Mouse (Mus musculus): ENCODE results near the gene Ly6g6e.

Gene Ly6g6e

DNA sequence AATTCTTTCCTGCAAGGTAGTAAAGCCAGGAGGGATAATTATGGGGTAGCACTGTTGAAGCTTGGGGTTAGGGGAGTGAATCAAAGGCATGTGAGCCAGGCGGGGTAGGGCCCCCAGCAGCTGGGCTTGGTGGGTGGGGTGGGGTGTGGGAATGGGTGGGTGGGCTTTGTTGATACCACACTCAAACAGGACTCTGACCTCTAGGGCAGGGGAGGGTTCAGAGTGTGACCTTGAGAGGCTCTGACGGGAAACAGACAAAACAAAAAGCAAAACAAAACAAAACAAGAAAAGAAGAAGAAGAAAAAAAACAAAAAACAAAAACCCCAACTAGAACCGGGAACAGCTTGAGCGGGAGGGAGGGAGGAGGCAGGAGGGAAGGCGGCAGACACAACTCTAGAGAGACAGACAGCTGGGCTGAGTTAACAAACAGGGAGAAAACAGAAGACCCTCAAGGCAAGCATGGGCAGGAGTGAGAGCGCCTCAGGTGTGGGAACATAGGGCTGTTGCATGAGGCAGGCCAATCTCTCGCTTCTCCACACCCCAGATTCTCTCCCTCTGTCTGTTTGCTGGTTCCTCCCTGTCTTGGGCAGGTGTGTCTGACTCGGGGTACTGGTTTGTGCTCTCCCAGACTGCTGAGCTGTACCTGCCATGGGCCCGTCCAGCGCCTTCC lies at the start of gene Ly6g6e:
Gene Ly6g6e (plus strand): TSS at position 396 of the 670 bp plus-strand sequence.
- in situ Hi-C loops (cut with MboI, MseI): no loop called here

DNA sequence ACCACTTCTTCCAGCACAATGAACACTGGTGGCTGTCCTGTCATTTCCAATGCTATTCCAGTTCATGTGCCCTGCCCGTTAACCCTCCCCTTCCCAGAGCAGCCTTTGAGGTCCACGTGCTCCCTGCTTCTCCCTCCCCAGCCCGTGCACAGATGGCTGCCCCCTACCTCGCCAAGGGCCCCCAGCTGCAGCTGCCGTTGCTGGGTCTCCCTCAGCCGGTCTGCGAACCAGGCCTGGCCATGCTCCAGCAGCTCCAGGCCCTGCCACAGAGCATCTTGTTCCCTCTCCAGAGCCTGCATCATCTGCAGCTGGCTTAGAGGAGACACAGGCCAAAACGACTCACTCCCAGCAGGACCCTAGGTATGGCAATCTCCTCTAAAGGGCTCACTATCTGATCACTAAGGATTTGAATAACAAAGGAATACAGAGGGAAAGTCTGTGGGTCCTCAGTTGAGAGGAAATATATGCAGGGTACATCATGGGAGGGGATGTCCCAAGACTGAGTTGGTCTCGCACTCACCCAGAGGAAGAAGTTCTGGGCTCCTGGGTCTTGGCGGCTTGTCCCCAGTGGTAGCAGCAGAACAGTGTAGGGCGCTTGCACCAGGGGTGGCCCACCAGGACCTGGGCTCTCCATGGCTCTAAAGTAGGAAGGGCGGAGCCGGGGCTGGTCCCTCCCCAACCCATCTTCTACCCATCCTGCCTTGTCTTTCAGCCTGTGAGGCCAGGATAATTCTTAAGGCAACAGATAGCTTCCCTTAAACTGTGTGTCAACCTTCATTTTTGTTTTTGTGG lies 49.2 kb upstream of the Ly6g6e start, which contains the start of gene Sapcd1:
Gene Sapcd1 (minus strand): TSS at position 740 of the 792 bp plus-strand sequence.
- in situ Hi-C loops (cut with MboI, MseI): no loop called here

DNA sequence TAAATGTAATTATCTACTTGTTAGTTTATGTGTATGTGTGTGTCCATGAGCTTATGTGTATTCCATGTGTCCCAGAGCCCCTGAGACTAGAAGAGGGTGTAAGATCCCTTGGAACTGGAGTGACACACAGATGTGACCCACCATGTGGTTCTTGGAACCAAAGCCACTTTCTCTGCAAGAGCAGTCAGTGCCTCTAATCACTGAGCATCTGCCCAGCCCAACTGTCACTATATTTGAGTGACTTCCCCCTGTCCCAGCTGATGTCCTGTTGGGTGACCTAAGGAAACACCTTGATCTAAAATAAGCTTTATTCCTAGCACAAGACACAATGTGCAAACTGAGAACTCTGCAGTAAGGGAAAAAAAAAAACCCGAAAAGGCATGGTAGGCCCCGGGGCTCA lies 48.4 kb upstream of the Ly6g6e start:
- in situ Hi-C loops (cut with MboI, MseI): no loop called here

DNA sequence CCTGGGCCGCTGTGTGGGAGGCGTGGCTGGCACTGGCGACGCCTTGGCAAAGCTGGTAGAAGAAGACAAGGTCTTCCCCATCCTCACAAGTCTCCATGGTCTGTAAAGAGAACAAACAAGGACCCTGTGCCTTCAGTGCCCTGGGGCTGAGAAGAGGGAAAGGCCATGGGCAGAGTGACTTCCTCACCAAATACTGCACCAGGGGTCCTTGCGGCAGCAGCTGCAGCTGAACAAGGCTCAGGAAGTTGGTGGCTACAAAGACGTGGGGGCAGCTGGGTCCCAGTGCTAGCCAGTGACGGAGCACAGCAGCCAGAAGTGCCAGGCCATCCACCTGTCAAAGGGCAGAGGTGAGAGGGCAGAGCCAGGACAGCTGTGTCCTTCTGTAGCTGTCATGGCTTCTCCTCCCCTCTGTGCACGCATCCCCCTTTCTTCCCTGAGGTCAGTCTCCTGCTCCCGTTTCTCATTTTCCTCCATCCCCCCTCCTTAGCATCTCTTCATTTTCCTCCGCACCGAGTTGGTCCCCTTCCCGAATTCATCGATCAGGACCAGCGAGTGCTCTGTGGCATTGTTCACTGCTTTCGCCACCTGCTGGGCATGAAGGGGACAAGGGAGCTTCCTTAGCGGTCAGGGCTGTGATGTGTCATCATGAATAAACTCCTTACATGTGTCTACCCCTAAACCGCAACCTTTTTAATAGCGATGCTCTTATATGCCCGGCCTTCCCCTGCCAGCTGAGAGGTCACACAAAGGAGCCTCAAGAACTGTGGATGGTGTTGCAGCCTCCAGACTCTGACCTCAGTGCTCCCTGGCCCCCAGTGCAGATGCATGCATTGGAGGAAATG lies 46.8 kb upstream of the Ly6g6e start:
- in situ Hi-C loops (cut with MboI, MseI): loop anchor here (5.0 kb wide), 1 partner anchor 72 kb away; no protein-coding TSS in a partner anchor

DNA sequence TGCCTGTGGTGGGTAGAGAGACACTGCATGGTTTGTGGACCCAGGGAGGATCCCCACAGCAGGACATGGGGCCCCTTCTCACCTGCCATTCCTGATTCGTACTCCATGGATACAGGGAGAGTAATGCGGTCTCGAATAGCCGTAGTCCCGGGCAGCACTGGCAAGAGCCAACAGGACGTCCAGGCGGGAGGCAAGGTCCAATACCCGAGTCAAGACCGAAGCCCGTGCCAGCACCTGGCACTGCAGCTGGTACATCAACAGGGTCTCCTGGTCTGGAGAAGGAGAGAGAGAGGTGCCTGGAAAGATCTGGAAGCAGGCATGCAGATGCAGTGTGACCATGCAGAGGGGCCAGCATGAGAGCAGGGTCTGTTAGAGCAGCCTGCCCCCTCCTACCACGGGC lies 45.4 kb upstream of the Ly6g6e start:
- in situ Hi-C loops (cut with MboI, MseI): loop anchor here (5.0 kb wide), 1 partner anchor 71 kb away; no protein-coding TSS in a partner anchor

DNA sequence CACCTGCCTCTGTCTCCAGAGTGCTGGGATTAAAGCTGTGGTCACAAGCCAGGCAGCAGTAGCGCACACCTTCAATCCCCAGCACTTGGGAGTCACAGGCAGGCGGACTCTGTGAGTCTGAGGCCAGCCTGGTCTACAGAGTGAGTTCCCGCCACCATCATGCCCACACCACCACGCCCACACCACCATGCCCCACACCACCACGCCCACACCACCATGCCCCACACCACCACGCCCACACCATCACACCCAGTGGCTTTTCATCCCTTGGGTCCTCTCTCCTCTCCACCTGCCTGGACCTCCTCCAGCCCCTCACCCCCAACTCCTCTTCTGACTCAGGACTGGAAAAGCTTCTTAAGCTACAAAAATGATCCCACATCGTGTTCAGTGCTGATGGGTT lies 44.8 kb upstream of the Ly6g6e start:
- in situ Hi-C loops (cut with MboI, MseI): loop anchor here (5.0 kb wide), 1 partner anchor 70 kb away; no protein-coding TSS in a partner anchor

DNA sequence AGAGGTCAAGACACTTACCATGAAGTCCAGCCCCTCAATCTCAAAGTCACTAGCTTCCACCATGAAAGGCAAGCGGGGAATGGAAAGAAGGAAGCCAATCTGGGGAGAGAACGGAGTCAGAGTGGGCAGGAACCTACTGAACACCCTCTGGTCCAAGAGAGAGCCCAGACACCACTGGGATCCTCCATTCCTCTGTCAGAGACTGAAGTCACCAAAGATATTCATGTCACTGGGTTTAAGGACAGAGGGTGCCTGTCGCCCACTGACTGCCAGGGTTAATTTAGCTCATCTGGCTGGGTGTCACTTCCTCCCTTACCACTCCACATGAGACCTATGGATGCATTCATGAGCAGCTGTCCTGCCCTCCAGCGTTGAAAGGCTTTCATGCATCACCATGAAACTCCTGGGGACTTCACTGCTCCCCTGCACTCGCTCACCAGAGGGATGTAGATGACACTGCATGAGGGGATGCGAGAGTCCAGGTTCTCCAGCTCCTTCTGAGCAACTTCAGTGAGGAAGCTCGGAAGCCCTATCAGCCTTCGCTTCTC lies 44.3 kb upstream of the Ly6g6e start:
- in situ Hi-C loops (cut with MboI, MseI): loop anchor here (5.0 kb wide), 1 partner anchor 70 kb away; no protein-coding TSS in a partner anchor

DNA sequence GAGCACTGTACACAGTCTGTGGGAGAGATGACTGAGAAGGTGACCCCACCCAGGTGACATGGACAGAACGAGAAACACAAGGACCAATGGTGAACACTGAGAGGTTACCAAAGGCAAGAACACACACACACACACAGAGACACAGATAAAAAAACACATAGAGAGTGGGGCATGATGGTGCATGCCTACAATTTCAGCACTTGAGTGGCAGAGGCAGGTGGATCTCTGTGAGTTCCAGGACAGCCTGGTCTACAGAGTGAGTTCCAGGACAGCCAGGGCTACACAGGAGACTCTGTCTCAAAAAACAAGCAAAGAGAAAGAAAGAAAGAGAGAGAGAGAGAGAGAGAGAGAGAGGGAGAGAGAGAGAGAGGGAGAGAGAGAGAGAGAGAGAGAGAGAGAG lies 43.0 kb upstream of the Ly6g6e start:
- in situ Hi-C loops (cut with MboI, MseI): loop anchor here (5.0 kb wide), 1 partner anchor 69 kb away; no protein-coding TSS in a partner anchor

DNA sequence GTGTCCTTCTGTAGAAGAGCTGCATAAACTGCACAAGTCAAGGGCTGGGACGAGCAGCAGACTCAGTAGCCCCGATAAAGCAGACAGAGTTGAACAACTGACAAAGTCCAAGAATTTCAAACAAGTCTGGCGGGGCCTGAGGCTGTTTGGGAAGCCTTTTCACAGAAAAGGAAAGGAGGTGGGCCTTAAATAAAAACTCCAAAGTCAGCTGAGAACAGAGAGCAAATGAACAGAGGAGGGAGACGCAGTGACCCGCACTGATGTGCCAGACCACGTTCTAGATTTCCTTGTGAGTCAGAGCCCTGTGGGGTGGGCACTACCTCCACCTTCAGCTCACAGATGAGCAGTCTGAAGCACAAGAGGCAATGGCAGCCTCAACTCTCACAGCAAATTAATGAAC lies 41.8 kb upstream of the Ly6g6e start:
- in situ Hi-C loops (cut with MboI, MseI): loop anchor here (5.0 kb wide), 1 partner anchor 67 kb away; no protein-coding TSS in a partner anchor

DNA sequence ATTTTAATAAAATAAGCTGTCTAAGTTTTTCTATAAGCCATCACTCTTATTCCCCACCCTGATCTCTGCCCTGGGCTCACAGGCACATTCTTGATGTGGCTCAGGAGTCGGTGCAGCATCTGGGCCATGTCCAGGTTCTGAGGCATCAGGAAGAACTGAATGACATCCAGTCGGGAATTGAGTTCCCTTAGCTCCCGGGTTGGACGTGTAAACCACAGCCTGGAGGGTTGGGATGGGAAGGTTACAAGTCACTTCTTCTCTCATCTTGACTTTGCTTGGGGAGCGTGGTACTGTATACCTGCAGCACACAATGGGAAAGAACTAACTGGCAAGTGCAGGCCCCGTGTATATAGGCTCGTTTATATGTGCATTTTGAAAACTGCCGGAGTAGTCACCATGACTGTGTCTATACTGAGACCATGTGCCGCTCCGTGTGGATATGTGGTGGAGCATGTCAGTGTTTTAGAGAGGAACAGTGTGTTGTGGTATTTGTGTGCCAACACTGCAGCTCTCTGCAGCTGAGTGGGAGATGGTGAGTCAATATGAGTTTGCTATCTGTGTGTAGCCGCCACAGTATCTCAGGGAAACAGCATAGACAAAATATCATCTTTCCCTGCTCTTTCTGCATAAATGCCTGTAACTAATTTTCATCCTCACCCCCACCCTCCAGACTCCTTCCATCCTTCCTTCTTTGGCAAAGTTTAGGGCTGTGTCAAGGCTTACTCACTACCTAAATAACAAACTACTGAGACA lies 37.4 kb upstream of the Ly6g6e start:
- in situ Hi-C loops (cut with MboI, MseI): no loop called here

DNA sequence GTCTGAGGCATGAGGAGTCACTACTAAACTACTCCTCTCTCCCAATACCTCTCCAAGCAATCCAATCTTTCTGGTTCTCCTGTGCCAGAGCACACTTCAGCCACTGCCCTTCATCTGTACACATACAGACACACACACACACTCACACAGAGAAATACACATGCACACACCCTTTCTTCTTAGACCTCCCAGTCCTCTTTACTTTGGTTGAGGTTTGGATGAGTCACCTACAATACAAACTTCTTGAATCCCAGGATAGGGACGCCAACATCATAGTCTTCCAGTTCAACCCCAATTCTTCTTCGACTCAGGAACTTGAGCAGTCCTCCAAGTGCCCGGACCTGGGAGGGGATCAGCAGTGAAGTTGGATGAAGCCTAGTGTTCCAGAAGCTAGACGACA lies 32.9 kb upstream of the Ly6g6e start:
- in situ Hi-C loops (cut with MboI, MseI): no loop called here

DNA sequence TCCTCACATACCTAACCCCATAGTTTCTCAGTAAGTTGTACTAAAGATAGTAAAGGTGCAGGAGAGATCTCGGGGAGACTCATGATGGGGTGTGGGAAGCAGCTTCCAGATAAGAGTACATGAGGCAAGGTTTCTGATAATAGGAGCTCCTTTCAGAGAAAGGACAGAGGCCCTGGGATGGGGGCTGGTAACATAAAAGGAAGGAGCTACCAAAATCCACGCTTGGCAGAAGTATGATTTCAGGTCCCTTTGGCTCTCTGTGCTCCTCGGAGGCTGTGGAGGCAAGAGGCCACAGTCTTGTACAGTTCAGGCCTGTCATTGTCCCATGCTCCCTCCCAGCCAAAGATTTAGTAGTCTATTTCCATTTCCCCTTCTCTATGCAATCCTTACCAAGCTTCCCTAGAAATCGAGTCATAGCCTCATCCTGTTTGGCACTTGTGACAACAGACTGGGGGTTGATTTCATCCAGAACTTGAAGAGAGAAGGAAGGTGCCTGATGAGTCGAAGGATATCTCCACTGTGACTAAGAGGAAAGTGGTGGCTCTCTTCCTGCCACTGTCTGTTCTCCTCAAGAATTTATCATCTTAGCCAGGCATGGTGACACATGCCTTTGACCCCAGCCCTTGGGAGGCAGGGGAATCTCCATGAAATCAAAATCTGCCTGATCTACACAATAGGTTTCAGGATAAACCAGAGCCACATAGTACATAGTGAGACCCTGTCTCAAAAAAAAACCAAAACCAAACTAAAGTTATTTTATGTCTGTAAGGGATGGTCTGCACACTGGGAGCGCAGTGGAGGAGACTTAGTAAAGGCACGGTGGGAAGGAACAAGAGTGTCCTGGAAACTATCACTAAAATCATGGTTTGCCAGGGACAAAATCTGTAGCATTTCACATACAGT lies 31.5 kb upstream of the Ly6g6e start:
- in situ Hi-C loops (cut with MboI, MseI): no loop called here

DNA sequence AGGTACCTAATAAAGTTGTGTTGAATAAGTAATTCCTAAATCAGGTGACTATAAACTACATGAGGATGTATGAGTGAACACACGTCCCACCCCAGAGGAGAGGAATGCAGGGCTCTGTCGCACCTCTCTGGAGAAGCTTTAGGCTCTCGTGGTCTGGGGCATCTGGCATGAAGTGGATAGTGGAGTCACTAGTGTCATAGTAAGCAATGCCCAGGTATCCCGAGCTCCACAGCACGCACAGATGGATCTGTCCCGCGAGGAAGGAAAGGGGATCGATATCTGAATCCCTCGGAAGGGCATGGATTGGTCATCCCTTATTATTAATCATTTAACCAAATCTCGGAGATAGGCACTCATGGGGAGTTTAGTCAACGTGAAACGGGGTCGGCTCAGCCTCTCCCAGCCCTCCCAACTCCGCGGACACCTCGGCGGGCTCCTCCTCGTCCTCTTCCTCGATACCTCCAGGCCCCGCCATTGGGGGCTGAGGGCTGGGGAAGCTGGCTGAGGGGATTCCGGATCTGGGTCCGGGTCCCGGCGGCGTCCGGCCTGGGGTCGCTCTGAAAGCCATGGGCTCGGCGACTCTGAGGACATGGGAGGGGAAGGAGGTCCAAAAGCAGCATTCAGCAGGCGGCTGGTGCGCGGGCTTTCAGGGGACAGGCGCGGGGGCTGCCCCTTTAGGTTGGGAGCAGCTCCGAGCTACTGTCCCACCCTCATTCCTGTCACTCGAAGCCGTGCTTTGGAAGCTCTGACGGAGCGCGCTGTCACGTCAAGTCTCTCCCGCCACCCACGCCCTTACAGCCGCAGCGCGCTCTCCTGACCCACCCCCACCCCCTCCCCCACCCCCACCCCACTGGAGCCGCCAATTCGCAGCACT lies 30.7 kb upstream of the Ly6g6e start:
- in situ Hi-C loops (cut with MboI, MseI): no loop called here

DNA sequence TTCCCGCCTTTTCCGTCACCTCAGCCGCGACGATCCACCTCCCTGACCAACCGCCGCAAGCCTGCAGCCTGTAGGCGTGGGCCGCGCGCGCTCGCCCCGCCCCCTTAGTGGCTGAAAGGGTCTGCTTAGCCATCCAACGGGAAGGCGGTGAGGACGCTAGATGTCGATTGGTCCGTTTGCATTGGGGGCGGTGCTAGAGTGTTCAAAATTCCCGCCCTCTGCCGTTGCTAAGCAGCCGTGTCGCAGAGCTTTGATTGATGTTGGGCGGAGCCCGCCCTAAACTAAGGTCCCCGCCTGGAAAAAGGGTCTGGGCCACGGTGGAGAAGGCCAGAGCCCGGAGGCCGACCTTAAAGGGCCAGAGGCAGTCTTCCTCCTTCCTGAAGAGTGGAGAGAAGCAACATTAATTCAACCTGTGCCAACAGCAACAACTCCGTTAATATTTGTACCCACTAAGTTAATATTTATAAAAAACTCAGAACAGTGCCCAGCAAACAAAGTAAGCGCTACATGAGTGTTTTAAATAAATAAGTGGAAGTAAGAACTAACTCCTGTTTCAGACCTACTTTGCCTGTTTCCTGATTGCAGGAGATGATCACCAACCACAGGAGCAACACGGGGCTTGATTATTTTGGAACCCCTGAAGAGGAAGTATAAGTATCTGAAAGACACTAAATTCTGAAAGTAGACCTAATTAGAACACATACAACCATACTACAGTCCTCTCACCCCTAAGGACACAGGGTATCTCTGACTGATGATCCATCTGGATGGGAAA lies 29.8 kb upstream of the Ly6g6e start, which contains the start of gene Msh5:
Gene Msh5 (minus strand): TSS at position 65 of the 775 bp plus-strand sequence.
- in situ Hi-C loops (cut with MboI, MseI): no loop called here

DNA sequence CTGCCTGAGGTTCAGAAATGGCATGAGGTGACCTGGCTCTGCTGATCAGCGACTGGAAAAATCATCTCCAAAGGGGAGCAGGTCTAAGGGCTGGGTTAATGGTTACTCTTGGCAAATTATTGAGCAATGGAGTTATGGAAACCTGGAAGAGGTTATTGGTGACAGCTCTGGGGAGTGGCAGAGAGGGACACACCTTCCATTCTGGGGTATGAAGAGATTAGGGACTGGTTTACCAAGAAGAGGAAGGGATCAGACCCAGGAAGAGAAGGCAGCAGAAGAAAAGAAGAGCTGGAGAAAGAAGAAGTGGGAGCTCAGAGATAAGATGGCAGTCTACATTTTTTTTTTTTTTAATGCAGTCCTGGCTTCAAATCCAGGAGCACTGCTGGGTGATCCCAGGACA lies 29.0 kb upstream of the Ly6g6e start:
- in situ Hi-C loops (cut with MboI, MseI): no loop called here

DNA sequence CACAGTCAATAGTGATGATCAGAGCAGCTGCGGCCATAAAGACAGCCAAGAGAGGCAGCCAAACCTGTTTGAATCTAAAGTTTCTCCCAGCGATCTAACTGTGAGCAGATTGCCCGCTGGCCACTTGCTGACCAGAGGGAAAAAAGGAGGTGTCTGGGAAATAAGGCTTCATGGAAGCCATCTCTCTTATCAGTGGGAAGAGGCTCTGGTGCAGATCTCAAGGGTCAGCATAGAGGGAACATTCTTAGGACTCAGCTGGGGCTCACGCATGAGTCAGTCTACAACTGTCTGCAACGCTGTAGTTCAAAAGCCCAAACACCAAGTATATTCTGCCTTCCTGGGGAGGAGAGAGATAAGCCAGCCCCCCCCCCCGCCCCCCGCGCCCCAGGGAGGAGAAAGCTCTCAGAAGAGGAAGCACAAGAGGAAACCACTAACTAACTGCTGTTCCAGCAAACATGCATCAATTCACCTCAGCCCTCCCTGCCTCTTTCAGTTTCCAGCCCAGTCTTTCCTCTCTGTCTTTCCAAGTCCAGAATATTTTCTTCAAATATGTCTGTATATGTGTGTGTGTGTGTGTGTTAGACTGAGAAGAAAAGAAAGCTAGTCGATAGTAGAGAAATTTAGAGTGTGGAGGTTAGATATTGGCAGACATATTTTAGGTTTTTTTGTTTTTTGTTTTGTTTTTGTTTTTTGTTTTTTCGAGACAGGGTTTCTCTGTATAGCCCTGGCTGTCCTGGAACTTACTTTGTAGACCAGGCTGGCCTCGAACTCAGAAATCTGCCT lies 28.4 kb upstream of the Ly6g6e start:
- in situ Hi-C loops (cut with MboI, MseI): no loop called here

DNA sequence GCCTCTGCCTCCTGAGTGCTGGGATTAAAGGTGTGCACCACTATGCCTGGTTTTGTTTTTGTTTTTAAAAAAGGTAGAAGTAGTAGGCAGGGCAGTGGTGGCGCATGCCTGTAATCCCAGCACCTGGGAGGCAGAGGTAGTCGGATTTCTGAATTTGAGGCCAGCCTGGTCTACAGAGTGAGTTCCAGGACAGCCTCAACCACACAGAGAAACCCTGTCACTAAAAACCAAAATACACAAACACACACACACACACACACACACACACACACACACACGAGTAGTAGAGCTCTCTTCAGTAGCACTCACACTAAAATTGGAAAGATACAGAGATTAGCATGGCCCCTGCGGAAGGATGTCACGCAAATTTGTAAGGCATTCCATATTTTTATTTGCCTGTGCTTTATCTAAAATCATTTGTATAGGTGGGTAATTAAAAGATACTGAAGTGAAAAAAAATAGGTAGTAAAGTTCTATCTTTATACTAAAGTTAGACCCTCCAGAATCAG lies 27.7 kb upstream of the Ly6g6e start:
- in situ Hi-C loops (cut with MboI, MseI): no loop called here
